Mouse (Mus musculus) heart, postnatal 0 days (tissue): ENCODE measurements around the gene Nupr1l.

Source experiments
- CTCF ChIP-seq: IDR thresholded peaks from 2 replicates; pipeline ENCODE4 v1.5.1; 2016; ENCODE audit warnings: antibody characterized with exemption, control low read depth, low read depth
- EP300 ChIP-seq: IDR thresholded peaks from 2 replicates; pipeline ENCODE4 v1.6.1; 2016; ENCODE audit warnings: antibody characterized with exemption, low read depth

DNA sequence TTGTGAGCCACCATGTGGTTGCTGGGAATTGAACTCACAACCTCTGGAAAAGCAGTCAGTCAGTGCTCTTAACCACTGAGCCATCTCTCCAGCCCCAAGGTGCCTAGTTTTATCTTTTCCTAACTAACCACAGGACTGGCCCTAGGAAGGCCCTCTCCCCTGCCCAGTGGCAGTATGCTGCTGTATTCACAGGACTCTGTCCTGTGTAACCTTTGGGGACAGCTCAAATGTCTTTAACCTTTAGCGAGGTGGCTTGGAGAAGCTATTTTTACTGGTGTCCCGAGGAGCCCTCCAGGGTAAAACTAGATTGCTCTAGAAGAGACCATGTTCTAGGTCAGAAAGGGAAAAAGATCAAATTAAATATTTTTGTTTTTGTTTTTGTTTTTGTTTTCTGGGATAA, 37.1 kb upstream of the Nupr1l start:
- TF ChIP-seq CTCF (no peak), EP300 (no peak)
